Mouse (Mus musculus) hindbrain, embryonic 11.5 days (tissue): ENCODE measurements at regions not wholly inside any gene's neighbourhood (a gene's known extent, or its start where the extent isn't known, plus 50 kb on each side); places are given as distances from the start of the nearest gene placed in this dataset.
"Not testable (repeated sequence)": the region's sequence is repeated elsewhere in the genome, so short reads cannot be mapped to it uniquely, and the experiment has no call there.

Source experiments
- ATAC-seq: fragments of 200-750 bp; cut with Nextera tagmentation; 2 replicates; pipeline ENCODE4 v1.8.0; 2017; ENCODE audit warnings: mild to moderate bottlenecking, moderate TSS enrichment, moderate library complexity; ENCODE audit not compliant: low FRiP score
- DNase-seq: peaks from one replicate; pipeline ENCODE4 v3.0.0-alpha.2; 2015; ENCODE audit warnings: low spot score
- H3K27ac ChIP-seq: fragments of 300-500 bp; sonication (generic); 2 replicates; pipeline ENCODE4 v1.5.1; 2014; ENCODE audit warnings: mild to moderate bottlenecking, low read depth, low read length
- H3K27me3 ChIP-seq: fragments of 300-500 bp; sonication (generic); 2 replicates; pipeline ENCODE4 v1.6.1; 2014; ENCODE audit warnings: mild to moderate bottlenecking, low read length, moderate library complexity, mixed read lengths; ENCODE audit not compliant: control insufficient read depth, insufficient read depth
- H3K36me3 ChIP-seq: fragments of 300-500 bp; sonication (generic); 2 replicates; pipeline ENCODE4 v1.6.1; 2014; ENCODE audit warnings: mild to moderate bottlenecking, low read length, moderate library complexity, mixed read lengths; ENCODE audit not compliant: control insufficient read depth, insufficient read depth
- H3K4me1 ChIP-seq: fragments of 300-500 bp; sonication (generic); replicated peaks from 2 replicates; pipeline ENCODE4 v1.6.1; 2014; ENCODE audit warnings: low read length, mixed read lengths; ENCODE audit not compliant: control insufficient read depth, insufficient read depth
- H3K4me2 ChIP-seq: fragments of 300-500 bp; sonication (generic); replicated peaks from 2 replicates; pipeline ENCODE4 v1.6.1; 2014; ENCODE audit warnings: mild to moderate bottlenecking, low read depth, low read length
- H3K4me3 ChIP-seq: fragments of 300-500 bp; sonication (generic); 2 replicates; pipeline ENCODE4 v1.5.1; 2014; ENCODE audit warnings: low read depth, low read length
- H3K9ac ChIP-seq: fragments of 300-500 bp; sonication (generic); 2 replicates; pipeline ENCODE4 v1.6.1; 2014; ENCODE audit warnings: low read depth, low read length
- H3K9me3 ChIP-seq: fragments of 300-500 bp; sonication (generic); 2 replicates; pipeline ENCODE4 v1.6.1; 2016; ENCODE audit warnings: low read length; ENCODE audit not compliant: control insufficient read depth
- WGBS: fragments of 180-500 bp; shearing (Covaris S2); extraction: QIAGEN DNeasy Blood & Tissue Kit; methylation state at CpG from one replicate; pipeline ENCODE4 v1.1.7; 2014; 5-methylcytosine and 5-hydroxymethylcytosine counted together

DNA sequence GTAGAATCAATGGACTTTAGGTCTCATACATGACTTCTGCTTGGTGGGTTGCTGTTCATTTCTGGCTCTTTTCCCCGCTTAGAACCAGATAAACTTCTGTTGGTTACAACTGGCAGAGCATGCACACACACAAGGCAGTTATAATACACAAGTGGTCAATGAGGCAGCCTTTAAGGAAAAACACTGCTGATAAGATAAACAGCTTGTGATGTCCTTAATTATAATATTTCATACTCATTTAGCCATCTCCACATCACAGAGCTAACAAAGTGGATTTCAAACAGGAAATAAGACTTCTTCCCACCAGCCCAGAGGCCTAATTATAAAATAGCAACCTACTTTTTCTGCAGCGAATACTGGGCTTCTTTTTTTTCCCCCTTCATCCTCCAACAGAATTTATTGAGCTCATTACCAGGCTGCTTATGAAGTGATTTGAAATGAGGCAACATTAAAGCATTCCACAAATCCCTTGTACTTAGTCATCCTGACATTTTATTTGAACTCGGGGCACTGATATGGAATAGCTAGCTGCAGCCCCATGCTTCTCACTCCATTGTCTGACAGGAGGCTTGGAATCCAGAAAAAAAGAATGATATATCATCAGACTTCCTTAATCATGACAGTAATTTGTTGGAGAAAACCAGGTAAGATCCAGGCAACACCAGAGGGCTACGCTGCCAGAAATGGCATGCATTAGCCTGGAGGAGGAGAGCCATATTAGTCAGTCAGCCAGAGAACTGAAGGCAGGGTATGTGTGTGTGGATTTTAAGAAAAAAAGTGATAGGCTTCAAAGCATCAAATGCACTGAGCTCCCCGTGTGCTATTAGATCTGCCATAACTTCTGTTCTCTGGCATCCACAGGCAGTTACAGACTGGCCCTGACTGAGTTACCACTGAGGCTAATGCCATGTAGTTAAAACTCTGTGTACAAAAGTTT, 620.3 kb upstream of the Map3k7 start:
- no peak overlapping the region for H3K4me2 ChIP-seq
- no peaks in the 10 kb centered on the region for H3K9me3 ChIP-seq
- H3K27ac ChIP-seq, result no peak overlapping the region
- WGBS, result 83% methylated on average over 5 of the region's 5 CpGs
- H3K36me3 ChIP-seq, result no peaks in the 10 kb centered on the region
- DNase-seq (no peak), ATAC-seq (no peak)
- no peaks in the 10 kb centered on the region for H3K27me3 ChIP-seq
- H3K4me1 ChIP-seq, result no peaks in the 10 kb centered on the region
- H3K4me3 ChIP-seq, result no peak overlapping the region
- H3K9ac ChIP-seq, result no peak overlapping the region

DNA sequence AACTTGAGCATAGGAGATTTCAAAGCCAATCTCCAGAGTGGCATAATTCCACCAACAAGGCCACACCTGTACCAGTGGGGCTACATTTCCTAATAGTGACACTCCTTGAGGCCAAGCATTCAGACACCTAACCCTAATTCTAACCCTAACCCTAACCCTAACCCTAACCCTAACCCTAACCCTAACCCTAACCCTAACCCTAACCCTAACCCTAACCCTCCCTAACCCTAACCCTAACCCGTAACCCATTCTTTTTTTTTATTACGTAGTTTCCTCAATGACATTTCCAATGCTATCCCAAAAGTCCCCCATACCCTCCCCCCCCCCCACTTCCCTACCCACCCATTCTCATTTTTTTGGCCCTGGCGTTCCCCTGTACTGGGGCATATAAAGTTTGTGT, 609.9 kb upstream of the Map3k7 start:
- not testable (repeated sequence) for ATAC-seq, H3K36me3 ChIP-seq, H3K9ac ChIP-seq, H3K4me3 ChIP-seq, H3K4me1 ChIP-seq, H3K27ac ChIP-seq, DNase-seq, H3K4me2 ChIP-seq, H3K9me3 ChIP-seq, H3K27me3 ChIP-seq
- WGBS, result 90% methylated on average over 2 of the region's 3 CpGs

- no peaks in the 10 kb centered on the region for H3K9me3 ChIP-seq
- no peaks in the 10 kb centered on the region for H3K36me3 ChIP-seq
- no peak overlapping the region for H3K4me2 ChIP-seq
- no peak for DNase-seq
- no peaks in the 10 kb centered on the region for H3K27me3 ChIP-seq
- no peak overlapping the region for H3K9ac ChIP-seq
- no peak for ATAC-seq
- no peak overlapping the region for H3K27ac ChIP-seq
- WGBS, result 88% methylated on average over 2 of the region's 2 CpGs
- H3K4me1 ChIP-seq, result no peaks in the 10 kb centered on the region
- no peak overlapping the region for H3K4me3 ChIP-seq
Measured at GRCm38 (mm10) chr4:31354953-31355352, 608.9 kb upstream of the Map3k7 start.

DNA sequence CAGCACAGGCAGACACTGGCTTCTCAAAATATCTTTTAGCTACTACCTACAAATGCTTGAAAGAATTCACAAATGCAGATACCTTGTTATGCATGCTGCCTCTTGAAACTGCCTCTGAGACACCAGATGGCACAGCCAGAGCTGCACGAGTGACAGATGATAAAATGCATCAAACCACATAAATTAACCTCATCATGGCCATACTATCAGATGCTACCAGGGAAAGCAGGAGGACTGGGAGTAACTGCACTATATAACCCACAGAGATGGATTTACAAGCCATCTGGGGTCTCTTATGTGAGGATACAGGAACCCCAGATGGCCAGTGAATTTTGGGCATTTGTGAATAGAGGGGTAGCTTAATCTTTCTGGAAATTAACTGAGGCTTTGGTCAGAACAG, 597.7 kb upstream of the Map3k7 start:
- H3K36me3 ChIP-seq, result no peaks in the 10 kb centered on the region
- WGBS, result 48% methylated on average over 1 of the region's 1 CpGs
- H3K9ac ChIP-seq, result no peak overlapping the region
- no peak overlapping the region for H3K4me3 ChIP-seq
- H3K27me3 ChIP-seq, result no peaks in the 10 kb centered on the region
- peak; percentile 77; the same call in 1 of the 2 replicates for ATAC-seq
- H3K4me2 ChIP-seq, result no peak overlapping the region
- H3K4me1 ChIP-seq, result no peaks in the 10 kb centered on the region
- no peak overlapping the region for H3K27ac ChIP-seq
- DNase-seq, result peak; percentile 5
- H3K9me3 ChIP-seq, result no peaks in the 10 kb centered on the region

- Histone ChIP-seq H3K36me3 (no peaks in the 10 kb centered on the region), H3K27me3 (no peaks in the 10 kb centered on the region), H3K9me3 (no peaks in the 10 kb centered on the region), H3K4me1 (no peaks in the 10 kb centered on the region), H3K27ac (no peak overlapping the region), H3K4me3 (no peak overlapping the region), H3K9ac (no peak overlapping the region), H3K4me2 (no peak overlapping the region)
- DNase-seq (no peak), ATAC-seq (no peak)
- 86% methylated on average over 5 of the region's 5 CpGs for WGBS
Measured at GRCm38 (mm10) chr4:31367031-31367430, 596.9 kb upstream of the Map3k7 start.

GRCm38 (mm10) chr4:31370062-31370461, 593.8 kb upstream of the Map3k7 start:
- Histone ChIP-seq H3K27ac (no peak overlapping the region), H3K4me1 (no peaks in the 10 kb centered on the region), H3K4me3 (no peak overlapping the region), H3K36me3 (no peaks in the 10 kb centered on the region), H3K27me3 (no peaks in the 10 kb centered on the region), H3K9me3 (no peaks in the 10 kb centered on the region), H3K9ac (no peak overlapping the region), H3K4me2 (no peak overlapping the region)
- ATAC-seq, result no peak
- 85% methylated on average over 7 of the region's 7 CpGs for WGBS
- no peak for DNase-seq

DNA sequence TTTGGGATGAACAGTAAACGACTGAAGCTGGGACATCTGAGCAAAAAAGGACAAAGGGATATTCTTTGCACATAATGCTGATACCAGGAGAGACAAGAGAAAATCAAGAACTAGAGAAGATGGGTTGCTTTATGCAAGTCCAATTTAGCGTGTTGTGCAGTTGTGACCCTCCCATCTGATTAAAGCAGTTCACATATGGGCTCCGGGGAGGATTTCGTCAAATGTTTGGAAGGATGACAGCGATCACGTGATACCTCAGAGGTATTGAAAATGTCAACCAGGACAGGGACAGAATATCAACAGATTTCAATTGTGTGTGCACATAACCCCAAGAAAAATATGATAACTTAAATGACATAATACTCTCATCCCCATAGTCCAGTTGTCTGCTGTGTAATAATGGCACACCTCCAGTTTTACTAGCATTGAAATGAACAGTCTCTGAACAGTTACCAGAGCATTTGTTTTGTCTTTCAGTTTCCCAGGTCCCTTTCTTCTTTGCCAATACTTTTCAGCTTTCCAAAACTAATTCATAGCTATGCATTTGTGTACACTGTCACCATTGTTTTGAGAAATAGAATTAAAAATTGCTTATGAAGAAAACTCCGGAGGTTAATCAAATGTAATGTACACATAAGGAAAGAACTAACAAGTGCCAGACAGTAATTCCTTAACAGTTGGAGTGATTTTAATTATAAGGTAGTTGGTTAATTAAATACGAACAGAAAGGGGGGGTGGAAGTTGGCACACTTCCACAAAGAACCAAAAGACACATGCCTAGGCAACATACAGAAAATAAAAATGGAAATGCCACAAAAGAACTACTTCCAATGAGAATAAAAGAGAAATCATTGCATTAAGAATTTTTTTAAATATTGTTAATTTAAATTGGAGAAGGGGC, 582.6 kb upstream of the Map3k7 start:
- DNase-seq, result no peak
- Histone ChIP-seq H3K4me3 (no peak overlapping the region), H3K36me3 (no peaks in the 10 kb centered on the region), H3K9me3 (no peaks in the 10 kb centered on the region), H3K4me2 (no peak overlapping the region), H3K27ac (no peak overlapping the region), H3K9ac (no peak overlapping the region), H3K4me1 (no peaks in the 10 kb centered on the region), H3K27me3 (no peaks in the 10 kb centered on the region)
- 90% methylated on average over 8 of the region's 8 CpGs for WGBS
- ATAC-seq, result no peak

DNA sequence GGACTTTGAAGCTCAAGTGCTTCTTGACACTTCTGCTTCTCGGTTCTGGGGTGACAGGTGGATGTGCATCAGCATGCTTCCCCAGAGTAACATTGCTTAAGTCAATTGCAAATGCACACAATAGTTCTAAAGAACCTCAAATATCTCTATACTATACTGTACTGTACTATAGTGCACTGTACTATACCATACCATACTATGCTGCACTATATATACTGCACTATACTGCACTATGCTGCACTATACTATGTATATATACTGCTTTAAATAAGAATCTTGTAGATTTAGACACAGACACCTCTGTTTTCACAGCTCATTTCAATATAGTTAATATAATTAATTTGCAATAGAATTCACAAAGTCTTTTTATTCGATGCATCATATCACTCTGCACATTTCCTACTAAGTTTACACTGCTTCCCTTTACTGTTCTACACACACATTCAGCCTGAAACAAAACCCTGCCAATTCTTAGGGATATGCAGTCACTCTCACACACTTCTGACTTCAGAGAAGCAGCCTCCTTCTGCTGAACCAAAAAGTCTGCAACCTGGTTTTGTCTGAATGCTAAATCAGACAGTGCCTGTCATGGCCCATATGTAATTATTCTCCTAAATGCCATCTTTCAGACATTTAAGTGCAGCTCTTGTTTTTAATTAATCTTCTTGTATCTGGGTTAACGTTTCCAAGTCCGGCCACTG, 570.8 kb upstream of the Map3k7 start:
- no peak overlapping the region for H3K4me3 ChIP-seq
- WGBS, result 90% methylated on average over 4 of the region's 4 CpGs
- no peak overlapping the region for H3K9ac ChIP-seq
- no peaks in the 10 kb centered on the region for H3K4me1 ChIP-seq
- H3K9me3 ChIP-seq, result no peaks in the 10 kb centered on the region
- no peaks in the 10 kb centered on the region for H3K36me3 ChIP-seq
- ATAC-seq (no peak), DNase-seq (no peak)
- H3K27me3 ChIP-seq, result no peaks in the 10 kb centered on the region
- H3K4me2 ChIP-seq, result no peak overlapping the region
- no peak overlapping the region for H3K27ac ChIP-seq
